Mouse (Mus musculus) urinary bladder, postnatal 4 days (tissue): ENCODE results near the gene Aoah.

Experiments
- DNase-seq, 2 experiments: peaks; one replicate each; pipeline ENCODE4 v3.0.0; 2021 to 2022; ENCODE audit warnings: low spot score in 2 of 2

Gene Aoah

DNA sequence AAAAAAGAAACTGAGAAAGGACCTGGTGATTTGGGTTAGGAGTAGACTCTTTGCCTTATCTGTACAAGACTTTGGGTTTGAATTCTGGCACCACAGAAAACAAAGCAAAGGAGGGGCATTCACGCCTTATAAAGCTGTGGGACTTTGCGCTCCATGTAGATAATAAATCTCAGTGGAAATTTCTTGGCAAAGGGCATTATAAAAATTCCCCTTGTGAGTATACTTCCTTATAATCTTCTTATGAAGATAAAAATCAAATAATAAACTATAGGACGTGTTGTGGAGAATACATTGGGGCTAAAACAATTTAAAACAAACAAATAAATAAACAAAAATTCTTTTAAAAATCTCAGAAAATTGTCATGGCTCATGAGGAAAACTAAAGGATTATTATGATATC, 280.9 kb downstream of the Aoah start, which contains the start of gene Olfr1370:
Olfr1370 (minus strand) TSS at position 101 of the 400 bp plus-strand sequence.
- DNase-seq = no peak

DNA sequence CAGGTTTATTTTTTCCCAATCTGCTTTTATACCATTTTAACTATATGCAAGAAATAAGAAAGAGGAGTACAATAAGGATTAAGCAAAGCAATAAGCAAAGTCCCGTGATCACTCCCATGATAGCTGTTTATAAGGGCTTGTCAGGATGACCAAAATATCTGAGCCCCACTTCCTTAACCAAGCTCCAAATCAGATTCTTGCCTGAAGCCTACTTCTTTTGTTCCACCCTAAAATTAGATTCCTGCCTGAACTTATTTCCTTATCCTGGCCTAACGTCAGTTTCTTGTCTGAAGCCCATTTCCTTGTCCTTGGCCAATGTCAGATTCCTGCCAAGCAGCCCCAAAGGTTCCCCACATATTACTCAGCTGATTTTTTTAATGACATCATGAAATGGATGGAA, 288.8 kb downstream of the Aoah start:
- DNase-seq = no peak
